Mouse (Mus musculus): ENCODE measurements around the gene Hist1h1d.

The Hist1h1d gene

DNA sequence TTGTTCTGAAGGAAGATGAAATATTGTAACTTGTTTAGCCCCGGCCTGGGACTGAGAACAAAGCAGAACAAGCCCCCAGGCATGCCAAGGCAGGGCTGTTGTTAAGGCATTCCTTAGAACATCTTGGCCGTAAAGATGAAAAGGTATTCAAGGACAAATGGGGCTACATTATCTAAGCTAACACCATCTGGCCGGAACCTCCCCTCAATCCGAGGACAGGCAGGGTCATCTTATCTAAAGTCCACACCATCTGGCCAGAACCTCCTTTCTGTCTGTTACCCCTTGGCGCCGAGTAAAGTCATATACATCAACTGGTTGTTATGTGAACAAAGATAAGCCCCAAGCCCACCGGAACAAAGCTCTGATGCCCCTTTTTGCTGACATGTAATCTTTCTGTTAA is 38.8 kb downstream of the Hist1h1d start:
- DNase-seq (ENCODE audit: low read depth, low spot score): peak; percentile 52

- no peak for DNase-seq (ENCODE audit: low read depth, low spot score)
Measured at GRCm38 (mm10) chr13:23592614-23593013, 39.6 kb downstream of the Hist1h1d start.

GRCm38 (mm10) chr13:23593051-23593770 is 40.1 kb downstream of the Hist1h1d start:
- no peak for DNase-seq (ENCODE audit: low read depth, low spot score)

DNA sequence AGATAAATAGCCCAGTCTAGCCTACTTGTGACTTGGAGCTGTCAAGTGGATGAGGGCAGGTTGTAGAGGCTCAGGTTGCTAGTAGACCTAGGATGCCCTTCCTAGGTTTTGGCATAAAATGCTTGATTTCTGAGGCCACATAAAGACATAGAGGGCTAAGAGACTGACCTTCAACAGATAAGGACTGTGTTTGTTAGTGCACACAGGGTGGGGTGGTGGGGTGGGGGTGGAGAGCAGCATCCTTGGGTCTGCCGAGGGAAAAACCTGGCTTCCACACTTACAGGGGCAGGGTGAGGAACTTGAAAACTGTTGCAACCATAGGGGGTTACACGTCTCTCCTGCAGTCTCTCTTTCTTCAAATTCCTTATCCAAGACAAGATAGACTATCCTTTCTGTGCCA is 42.1 kb downstream of the Hist1h1d start:
- peak; percentile 55 for DNase-seq (ENCODE audit: low read depth, low spot score)

DNA sequence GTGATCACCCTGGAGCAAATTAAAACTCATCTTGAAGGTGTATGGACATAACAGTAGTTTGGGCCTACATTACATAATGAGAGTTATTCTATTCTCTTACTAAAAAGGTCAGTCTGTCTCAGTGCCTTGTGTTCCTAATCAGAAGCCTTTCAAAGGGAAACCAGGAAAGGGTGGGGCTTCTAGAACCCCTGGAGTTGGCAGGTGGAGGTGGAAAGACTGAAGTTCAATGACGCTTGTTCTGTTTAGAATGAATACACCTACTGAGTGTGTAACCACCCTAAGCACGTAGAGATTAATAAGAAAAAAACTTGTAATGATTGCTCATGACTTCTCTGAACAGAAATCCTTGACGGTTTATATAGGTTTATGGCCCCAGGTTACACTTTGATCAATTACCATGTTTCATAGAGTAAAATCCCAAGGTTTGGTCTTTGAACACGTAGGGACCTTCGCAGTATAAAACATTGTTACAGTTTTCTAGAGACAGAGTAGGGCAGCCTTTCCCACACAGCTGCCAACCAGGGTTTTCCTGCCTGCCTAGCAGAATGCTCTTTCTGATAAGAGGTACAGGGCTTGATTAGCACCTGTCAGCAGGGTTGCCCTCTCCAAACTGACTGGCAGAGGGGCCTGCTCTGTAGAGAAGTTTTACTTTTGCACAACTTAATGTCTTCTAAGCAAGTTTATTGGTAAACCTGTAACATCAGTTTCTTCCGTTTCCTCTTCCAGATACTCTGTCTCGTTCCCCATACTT is 42.7 kb downstream of the Hist1h1d start:
- peak; percentile 83 for DNase-seq (ENCODE audit: low read depth, low spot score)

DNA sequence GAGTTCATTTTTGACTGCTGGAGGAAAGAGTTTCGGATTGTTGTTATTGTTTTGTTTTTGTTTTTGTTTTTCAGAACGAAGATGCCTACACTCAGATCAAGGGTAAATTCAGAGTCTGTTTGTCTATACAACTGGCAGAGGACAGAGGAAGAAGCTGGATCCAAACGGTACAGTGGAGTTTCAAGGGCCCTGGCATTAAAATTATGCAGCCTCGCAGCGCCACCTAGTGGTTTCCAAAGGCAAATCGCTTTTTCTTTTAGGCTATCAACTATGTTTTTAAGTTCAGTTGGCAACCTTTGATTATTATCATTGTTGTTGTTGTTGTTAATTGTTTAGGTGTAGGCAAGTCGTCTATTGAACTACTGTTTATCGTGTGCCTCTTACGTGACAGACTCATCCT is 44.9 kb downstream of the Hist1h1d start:
- peak; percentile 76 for DNase-seq (ENCODE audit: low read depth, low spot score)

DNA sequence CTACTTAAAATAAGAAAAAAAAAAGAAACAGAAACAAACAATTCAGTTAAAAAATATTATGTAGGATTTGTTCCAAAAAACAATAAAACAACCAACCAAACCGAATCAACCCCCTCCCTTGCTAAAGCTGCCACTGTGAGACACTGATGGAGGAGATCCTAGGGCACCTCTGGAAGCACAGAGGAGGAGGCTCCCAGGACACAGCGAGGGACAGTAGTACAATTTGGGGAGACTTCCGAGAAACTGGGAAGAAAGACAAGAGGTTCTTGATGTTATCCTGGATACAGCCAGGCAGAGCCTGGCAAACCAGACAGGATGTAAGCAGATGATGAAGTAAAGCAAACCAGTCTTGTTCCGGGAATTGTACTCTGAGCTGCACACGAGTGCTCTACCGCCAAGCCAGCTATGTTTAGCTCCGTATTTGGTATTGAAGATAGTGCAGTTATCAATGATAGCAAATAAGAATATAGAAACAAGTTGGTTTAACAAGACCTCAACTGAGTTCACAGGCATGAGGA is 50.2 kb downstream of the Hist1h1d start:
- no peak for DNase-seq (ENCODE audit: low read depth, low spot score)

- DNase-seq (ENCODE audit: low read depth, low spot score): no peak
Measured at GRCm38 (mm10) chr13:23604452-23604851, 51.4 kb downstream of the Hist1h1d start.

DNA sequence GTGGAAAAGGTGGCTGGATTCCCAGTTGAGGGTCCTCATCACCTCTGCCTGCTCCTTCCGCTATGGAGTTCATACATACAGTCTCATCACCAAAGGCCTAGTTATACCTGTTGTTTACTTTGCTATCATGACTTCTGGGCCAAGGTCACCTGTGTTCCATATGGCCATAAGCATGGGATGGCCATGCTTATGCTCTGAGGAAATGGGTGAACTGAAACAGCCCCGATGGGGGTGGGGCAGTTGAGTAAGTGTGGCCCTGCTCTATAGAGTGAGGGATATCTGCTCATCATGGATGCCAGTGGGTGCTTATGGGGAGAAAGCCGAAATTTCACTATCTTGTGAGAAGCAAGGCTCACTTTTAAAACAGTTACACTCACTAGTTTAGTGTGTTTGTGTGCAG is 52.0 kb downstream of the Hist1h1d start:
- DNase-seq (ENCODE audit: low read depth, low spot score): no peak

GRCm38 (mm10) chr13:23609209-23609608 is 56.1 kb downstream of the Hist1h1d start:
- DNase-seq (ENCODE audit: low read depth, low spot score): no peak

DNA sequence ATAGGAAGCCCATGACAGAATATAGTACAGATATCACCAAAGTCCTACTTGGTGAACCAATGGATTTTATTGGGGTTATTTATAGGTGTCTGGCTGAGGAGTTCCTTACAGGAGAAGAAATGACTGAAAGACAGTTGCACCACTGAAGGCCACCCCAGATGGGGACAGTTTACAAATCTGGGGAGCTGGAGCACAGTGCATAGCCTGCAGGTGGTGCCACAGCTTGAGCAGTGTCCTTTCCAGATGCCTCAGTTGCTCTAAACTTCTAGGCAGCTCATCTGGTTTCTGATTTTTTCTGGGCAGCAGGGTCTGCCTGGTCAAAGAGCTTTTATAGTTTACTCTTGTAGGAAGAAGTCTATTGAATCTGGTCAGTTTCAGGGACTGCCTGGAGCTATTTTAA is 56.8 kb downstream of the Hist1h1d start:
- DNase-seq (ENCODE audit: low read depth, low spot score): no peak
